Mouse (Mus musculus) retina, postnatal 7 days (tissue): Measurements from ENCODE around the gene Gpr156.

Experiments used
- DNase-seq: peaks from one replicate; pipeline ENCODE4 v3.0.0-alpha.2; 2012; ENCODE audit warnings: low read depth, low spot score

Gene Gpr156

DNA sequence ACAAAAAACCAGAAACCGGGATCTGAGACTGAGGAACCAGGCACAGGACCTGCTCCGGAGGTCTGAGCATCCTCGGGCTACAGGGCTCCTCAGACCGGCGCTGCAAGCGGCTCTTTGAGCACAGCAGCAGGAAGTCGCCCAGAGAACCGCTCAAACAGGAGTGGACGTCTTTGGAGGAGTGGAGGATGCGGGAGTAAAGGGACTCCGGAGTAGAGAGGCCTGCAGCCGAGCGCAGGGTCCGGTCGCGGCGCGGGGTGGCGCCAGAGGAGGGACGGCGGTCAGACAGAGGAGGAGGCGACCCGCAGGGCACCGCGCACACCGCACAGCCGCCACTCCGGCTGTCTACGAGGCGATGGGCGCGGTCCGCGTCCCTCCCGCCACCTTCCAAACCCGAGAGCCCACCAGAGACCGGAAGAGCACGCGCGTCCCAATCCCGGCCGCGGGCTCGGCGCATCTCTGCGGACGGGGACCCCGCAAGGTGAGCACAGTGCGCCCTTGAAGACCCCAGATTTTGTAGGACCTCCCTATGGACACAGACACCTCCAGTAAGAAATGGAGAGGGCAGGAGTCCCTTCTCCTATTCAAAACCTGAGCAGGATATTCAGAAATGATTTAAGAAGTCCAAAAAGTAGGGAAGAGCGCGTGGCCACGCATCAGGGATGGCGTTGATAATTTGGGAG lies at the start of gene Gpr156:
TSS of gene Gpr156 (plus strand) at position 359 of the 680 bp plus-strand sequence.
- no peak for DNase-seq

DNA sequence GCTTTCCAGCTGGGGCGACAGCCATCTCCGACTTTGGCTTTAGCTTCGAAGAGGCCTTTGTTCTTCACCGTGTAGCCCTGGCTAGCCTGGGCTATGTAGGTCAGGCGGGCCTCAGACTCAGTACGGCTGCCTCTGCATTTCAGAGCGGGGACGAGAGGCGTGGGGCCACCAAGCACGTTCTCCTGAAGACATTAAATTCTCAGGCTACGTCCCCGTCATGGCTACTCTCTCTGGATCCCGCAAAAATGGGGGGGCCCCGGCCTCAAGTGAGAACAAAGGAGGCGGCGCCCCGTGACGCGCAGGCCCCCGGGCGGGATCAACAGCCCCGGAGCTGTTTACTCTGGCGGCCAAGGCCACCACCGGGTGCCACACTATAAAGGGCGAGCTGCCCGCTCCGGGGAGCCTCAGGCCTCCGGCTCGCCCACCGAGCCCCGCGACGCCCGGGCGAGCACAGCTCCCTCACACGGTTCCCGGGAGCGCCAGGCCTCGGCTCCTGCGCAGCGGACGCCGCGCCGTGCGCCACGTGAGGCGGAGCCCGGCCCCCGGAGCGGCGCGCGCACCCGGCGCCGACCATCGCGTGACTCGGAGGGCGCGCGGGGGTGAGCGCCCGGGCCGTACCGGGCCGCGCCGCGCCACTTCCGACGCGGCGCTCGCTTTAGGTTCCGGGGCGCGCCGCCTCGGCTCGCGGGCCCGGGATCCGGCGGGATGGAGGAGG lies 48.3 kb upstream of the Gpr156 start, which contains the start of gene Lrrc58:
TSS of gene Lrrc58 (plus strand) at position 599 of the 715 bp plus-strand sequence.
- peak; percentile 82 for DNase-seq

- DNase-seq: no peak
These were observed 47.5 kb upstream of the Gpr156 start for GRCm38 (mm10) chr16:37868506-37869469.

DNA sequence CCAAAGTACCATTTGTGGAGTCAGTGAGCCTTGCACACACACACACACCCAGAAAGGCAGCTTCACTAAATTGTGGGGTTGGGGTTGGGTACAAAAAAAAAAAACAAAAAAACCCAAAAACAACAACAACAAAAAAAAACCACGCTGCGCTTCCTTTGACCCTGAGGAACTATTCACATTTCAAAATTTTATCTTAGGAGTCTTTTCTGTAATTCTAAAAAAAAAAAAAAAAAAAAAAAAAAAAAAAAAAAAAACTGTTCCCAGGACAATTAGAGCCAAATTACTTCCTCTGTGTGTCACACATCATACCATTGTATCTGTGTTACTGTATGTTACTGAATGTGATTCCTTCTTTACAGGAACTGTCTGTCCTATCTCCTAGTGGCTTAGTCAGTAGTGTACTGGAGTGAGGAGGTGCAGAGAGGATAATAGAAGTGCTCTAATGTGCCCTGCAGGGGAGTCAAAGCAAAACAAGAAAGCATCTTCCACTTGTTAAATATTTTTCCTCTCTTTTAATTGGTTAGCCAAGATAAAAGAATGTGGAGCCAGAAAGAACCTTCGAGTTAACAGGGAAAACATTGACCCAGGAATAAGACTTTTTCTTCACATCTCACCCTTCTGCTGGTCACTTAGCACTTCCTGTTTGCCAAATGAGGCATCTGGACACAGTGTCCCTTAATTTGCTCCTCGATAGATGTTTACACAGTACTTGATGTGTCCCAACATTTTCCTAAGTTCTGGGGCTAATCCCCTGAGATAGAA lies 46.6 kb upstream of the Gpr156 start:
- DNase-seq: no peak

- DNase-seq: no peak
These were observed 45.1 kb upstream of the Gpr156 start for GRCm38 (mm10) chr16:37871112-37871715.

- DNase-seq: no peak
These were observed 41.6 kb upstream of the Gpr156 start for GRCm38 (mm10) chr16:37874501-37875235.

DNA sequence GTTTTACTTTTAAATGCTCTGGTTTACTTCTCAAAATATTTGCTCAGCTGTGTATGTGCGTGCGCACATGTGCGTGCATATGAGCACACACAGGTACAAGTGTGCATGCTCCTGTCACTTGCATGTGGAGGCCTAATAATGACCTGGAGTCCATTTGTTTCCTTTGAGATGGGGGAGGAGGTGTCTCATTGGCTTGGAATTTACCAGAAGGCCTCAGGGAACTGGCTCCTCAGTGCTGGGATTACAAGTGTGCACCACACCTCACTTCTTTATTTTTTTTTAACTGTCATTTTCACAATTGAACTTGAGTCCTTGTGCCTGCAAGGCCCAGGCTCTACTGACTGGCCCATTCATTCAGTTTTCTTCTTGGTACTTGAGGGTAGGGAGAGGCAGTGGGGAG lies 38.9 kb upstream of the Gpr156 start:
- no peak for DNase-seq

DNA sequence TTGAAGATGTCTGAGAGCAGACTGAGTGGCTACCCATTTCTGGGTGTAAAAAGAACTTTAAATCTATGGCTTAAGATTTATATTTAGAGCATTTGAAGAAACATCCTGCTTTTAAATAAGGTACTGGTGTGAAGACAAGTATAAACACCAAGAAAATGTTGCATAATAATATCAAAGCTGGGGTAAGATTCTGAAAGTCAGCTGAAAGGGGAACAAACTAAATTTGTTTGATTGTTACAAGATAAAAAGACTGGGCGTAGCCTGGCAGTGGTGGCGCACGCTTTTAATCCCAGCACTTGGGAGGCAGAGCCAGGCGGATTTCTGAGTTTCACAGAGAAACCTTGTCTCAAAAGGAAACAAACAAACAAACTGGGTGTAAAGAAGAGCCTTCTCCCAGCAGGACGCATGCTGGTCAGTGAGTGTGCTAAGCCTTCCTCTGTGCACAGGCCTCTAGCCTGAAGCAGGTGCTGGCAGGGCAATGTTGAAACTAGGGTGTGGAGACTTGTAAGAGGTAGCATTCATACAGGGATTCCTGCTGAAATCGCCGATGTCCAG lies 37.3 kb upstream of the Gpr156 start:
- no peak for DNase-seq

DNA sequence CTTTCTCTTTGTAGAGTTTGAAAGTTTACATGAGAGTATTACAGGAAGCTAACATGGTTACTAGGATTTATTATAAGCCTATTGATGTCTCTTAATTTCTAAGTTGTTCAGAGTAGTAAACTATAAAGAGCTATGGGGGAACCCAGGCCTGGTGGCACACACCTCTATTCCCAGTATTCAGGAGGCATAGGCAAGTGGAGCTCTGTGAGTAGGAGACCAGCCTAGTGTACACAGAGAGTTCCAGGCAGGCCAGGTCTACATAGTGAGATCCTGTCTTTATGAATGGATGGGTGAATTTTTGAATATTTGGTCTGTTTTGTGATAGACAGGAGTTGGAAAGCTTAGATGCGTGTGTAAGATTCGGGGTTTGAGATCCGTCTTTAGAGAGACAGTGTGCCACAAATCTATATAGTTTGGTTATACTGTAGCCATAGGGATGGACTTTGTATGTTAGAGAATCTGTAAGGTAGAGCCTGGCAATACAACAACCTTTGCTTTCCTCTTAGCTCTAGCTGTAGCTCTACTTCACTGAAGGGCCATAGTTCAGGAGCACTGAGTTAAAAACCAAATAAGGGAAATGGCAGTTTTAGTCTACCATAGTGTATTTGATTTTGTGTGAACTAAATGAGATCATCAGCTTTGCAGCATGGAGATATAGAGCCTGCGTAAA lies 36.4 kb upstream of the Gpr156 start:
- no peak for DNase-seq

DNA sequence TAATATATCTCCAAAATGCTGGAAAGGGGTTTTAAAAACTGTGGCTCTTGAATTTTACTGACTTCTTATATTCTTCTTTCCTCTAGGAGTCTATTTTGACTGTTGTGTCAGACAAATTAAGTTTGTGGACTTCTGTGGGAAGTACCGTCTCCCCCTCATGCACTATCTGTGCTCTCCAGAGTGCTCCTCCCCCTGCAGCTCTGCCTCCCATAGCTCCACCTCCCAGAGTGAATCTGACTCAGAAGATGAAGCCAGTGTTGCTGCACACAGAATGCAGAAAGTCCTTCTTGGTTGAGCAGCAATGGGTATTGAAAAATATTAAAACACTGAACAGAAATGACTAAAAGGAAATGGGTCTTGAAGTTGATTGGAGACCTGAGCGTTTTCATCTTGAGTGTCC lies 35.1 kb upstream of the Gpr156 start:
- no peak for DNase-seq

- no peak for DNase-seq
These were observed 27.3 kb upstream of the Gpr156 start for GRCm38 (mm10) chr16:37888986-37889385.

- DNase-seq: no peak
These were observed 23.6 kb upstream of the Gpr156 start for GRCm38 (mm10) chr16:37892667-37893066.

DNA sequence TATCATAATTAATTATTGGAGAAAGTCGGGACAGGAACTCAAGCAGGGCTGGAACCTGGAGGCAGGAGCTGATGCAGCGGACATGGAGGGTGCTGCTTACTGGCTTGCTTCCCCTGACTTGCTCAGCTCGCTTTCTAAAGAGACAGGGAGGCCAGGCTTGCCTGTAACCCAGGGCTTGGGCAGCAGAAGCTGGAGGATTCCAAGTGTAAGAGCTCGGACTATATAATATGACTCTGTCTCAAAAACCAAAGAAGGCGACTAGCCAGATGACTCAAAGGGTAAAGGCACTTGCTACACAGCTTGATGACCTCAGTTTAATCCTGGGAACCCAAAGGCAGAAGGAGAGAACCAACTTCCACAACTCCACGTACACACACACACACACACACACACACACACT lies 22.9 kb upstream of the Gpr156 start:
- DNase-seq: no peak

DNA sequence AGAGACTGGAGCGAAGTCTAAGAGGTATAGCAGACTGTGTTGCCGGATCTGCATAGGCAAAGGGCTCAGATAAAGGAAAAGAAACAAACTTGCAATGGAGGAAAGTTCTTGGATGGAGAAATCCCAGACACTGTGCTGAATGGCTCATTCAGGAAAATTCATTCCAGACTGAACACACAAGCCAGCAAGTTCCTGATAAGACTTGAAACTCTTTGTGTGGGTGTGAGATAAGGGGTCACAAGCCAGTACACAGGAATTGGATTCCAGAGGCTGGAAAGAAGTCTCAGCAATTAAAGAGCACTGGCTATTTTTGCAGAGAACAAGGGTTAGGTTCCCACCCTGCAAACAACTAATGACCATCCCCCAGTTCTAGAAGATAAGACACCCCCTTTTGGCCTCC lies 22.4 kb upstream of the Gpr156 start:
- no peak for DNase-seq

DNA sequence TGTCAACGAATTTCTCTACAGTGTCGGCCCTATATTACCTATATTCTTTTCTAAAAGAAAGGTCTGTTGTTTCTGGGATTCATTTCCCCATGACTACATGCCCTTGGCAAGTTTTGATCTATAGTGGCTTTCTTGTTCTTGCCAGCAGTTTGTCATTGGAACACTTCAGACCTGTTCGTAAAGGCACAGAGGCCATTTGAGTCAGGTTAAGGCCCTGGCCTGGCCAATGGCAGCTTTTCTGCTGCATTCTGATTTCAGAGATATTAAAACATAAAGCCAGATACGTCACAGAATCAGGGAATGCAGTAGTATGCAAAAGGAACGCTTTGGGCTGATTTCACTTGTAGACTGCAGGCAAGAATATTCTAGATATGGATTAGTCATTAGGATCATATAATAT lies 17.5 kb upstream of the Gpr156 start:
- DNase-seq: no peak

DNA sequence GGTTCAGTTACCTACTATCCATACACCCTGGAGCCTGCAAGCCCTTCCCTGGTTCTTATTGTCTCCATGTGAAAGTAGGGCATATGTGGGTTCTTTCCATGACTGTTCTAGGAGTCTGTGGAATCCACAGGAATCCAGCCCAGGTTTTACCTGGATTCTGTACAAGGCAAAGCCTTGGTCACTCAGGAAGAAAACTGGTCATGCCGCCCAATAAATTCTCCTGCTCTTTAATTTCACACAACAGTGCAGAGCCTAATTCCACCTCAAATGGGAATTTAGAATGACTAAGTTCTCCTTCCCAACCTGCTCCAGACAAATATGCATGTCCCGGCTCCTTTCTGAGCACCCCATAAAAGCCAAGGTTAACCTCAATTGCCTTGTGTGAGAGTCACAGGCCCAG lies 16.9 kb upstream of the Gpr156 start:
- DNase-seq: no peak

DNA sequence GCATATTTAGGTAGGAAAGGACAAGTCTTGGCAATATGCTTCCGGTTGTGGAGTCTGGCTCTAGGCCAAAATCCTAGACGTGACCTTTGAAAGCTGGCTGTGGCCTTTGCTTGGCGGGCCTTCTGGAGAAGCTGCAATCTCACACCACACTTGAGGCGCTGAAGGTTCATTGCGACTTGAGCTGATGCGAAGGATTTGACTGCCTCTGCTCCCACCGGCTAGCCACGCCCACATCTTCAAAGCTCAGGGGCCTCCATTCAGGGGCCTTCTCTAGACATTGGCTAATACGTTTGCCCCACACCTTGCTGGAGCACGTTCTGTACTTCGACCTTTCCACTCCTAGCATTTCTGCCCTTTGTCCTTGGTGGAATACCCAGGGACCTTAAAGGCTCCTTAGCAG lies 15.0 kb upstream of the Gpr156 start:
- DNase-seq: no peak

DNA sequence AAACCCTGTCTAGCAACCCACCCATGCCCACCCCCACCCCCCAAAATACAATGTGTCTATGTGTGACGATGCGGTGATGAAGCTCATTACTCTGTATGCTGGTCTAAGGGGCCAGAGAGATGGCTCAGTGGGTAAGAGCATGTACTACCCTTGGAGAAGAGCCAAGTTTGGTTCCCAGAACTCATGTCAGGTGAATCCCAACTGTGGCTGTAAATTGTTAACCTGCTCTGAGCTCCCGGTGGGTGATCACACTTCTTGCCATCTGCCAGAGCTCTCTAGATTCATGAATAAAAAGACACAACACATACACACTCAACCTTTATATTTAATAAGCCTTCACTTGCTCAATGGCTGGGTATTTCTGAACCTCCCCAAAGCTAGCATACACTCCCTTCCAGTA lies 9.8 kb upstream of the Gpr156 start:
- DNase-seq: no peak

DNA sequence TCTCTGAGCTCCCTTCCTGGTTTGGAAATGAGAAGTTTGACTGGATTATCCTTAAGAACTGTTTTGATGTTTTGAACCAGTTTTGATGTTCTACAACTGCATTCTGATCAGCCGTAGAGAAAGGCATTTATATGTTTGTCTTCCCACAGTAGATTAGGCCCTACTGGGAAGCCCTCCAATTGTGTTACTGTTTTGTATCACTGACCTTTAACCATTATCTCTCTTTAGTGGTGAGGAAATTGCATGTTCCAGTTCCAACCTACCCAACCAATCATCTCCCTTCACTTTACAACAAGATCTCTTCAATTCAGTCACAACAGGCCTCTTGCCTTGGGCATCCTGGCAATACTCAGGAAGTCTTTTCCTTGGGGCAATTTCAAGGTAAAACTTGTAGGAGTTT lies 5.2 kb upstream of the Gpr156 start:
- no peak for DNase-seq
